8 mouse cellular contexts compared by ENCODE assay signal in the genomic region with DNA sequence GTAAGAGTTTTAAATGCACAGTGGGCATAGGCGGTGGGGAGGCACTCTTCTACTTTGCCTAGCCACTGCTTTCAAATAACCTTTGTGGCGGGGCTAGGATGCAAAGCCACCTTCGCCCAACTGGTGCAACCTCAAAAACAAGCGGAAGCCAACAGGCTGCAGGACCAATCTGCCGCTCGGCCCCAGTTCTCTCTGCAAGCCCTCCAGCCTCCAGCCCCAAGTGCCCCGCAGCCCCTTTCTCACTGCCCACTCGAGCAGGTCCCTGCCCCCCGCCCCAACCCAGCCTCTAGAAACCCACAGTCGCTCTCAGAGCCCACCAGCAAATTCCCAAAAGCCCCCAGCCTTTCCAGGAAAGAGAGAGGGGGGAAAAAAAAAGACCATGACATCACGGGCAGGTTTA.
DNase-seq lines count a peak whose midpoint lies in the region; ATAC-seq lines count a peak whose summit lies in the region.

No protein-coding gene starts in this region.

- under 1% methylated on average over 11 of the region's 11 CpGs for WGBS in forebrain, embryonic 12.5 days
- WGBS in intestine, embryonic 14.5 days: 2% methylated on average over 11 of the region's 11 CpGs
- 2% methylated on average over 11 of the region's 11 CpGs for WGBS in liver, embryonic 16.5 days (ENCODE audit: insufficient replicate concordance)
- WGBS in neural tube, embryonic 15.5 days: 2% methylated on average over 11 of the region's 11 CpGs

- no peaks in the 10 kb centered on the region for H3K27me3 ChIP-seq in forebrain, embryonic 12.5 days
- H3K27me3 ChIP-seq in intestine, embryonic 14.5 days (replicated peaks; ENCODE audit: control insufficient read depth, insufficient read depth, low read length): no peaks in the 10 kb centered on the region
- no peaks in the 10 kb centered on the region for H3K27me3 ChIP-seq in liver, embryonic 16.5 days (ENCODE audit: control insufficient read depth, insufficient read depth, low read depth, low read length)
- H3K27me3 ChIP-seq in neural tube, embryonic 15.5 days (replicated peaks): no peaks in the 10 kb centered on the region

- intact Hi-C loops in left cerebral cortex, postnatal 4 days (cut with DNase I): loop anchor here (2.0 kb wide), 1 partner anchor 90 kb away; a partner anchor contains a TSS

- H3K27ac ChIP-seq in forebrain, embryonic 12.5 days: peak overlapping the region; percentile 99
- peak overlapping the region; percentile 98 for H3K27ac ChIP-seq in intestine, embryonic 14.5 days (ENCODE audit: low read depth)
- H3K27ac ChIP-seq in liver, embryonic 16.5 days (ENCODE audit: low read length): peak overlapping the region; percentile 79
- H3K27ac ChIP-seq in neural tube, embryonic 15.5 days (replicated peaks): peak overlapping the region; percentile 96

- no peaks in the 10 kb centered on the region for H3K9me3 ChIP-seq in forebrain, embryonic 12.5 days
- no peaks in the 10 kb centered on the region for H3K9me3 ChIP-seq in intestine, embryonic 14.5 days (ENCODE audit: control insufficient read depth, low read length)
- no peaks in the 10 kb centered on the region for H3K9me3 ChIP-seq in liver, embryonic 16.5 days (replicated peaks; ENCODE audit: control insufficient read depth, low read length)
- H3K9me3 ChIP-seq in neural tube, embryonic 15.5 days (replicated peaks): no peaks in the 10 kb centered on the region

- peak; percentile 33 for DNase-seq in left cerebral cortex, postnatal 4 days
- no peak for DNase-seq in left cerebral cortex, adult 11 months (ENCODE audit: low spot score)
- DNase-seq in adrenal gland, postnatal 25 days: peak; percentile 34
- no peak for DNase-seq in intestine, embryonic 14.5 days (ENCODE audit: low spot score)
- no peak for DNase-seq in frontal cortex, postnatal 14 days (ENCODE audit: low spot score in 2 of 2)

- peaks cover 59% of the 10 kb centered on the region for H3K4me1 ChIP-seq in forebrain, embryonic 12.5 days
- peaks cover 36% of the 10 kb centered on the region for H3K4me1 ChIP-seq in intestine, embryonic 14.5 days (replicated peaks; ENCODE audit: control insufficient read depth, insufficient read depth, low read length)
- peaks cover 22% of the 10 kb centered on the region for H3K4me1 ChIP-seq in liver, embryonic 16.5 days (ENCODE audit: control insufficient read depth, low read depth, low read length)
- peaks cover 60% of the 10 kb centered on the region for H3K4me1 ChIP-seq in neural tube, embryonic 15.5 days

- no peaks in the 10 kb centered on the region for H3K36me3 ChIP-seq in forebrain, embryonic 12.5 days (replicated peaks)
- no peaks in the 10 kb centered on the region for H3K36me3 ChIP-seq in intestine, embryonic 14.5 days (ENCODE audit: control insufficient read depth, insufficient read depth, low read length)
- H3K36me3 ChIP-seq in liver, embryonic 16.5 days (ENCODE audit: control insufficient read depth, insufficient read depth): no peaks in the 10 kb centered on the region
- H3K36me3 ChIP-seq in neural tube, embryonic 15.5 days: no peaks in the 10 kb centered on the region

- ATAC-seq in forebrain, embryonic 12.5 days (ENCODE audit: low FRiP score): peak; percentile 42
- ATAC-seq in intestine, embryonic 14.5 days (replicated peaks; ENCODE audit: low FRiP score, low TSS enrichment, low read depth): peak; percentile 38
- ATAC-seq in liver, embryonic 16.5 days (ENCODE audit: low read depth): peak; percentile 23; the same call in 1 of the 2 replicates
- ATAC-seq in neural tube, embryonic 15.5 days (ENCODE audit: low FRiP score): peak; percentile 42

- peak overlapping the region; percentile 72 for H3K4me2 ChIP-seq in forebrain, embryonic 12.5 days
- peak overlapping the region; percentile 76 for H3K4me2 ChIP-seq in intestine, embryonic 14.5 days (ENCODE audit: low read length)
- peak overlapping the region; percentile 85 for H3K4me2 ChIP-seq in liver, embryonic 16.5 days (ENCODE audit: low read depth, low read length)
- H3K4me2 ChIP-seq in neural tube, embryonic 15.5 days: peak overlapping the region; percentile 82

- H3K4me3 ChIP-seq in forebrain, embryonic 12.5 days (replicated peaks): peak overlapping the region; percentile 36
- peak overlapping the region; percentile 36 for H3K4me3 ChIP-seq in intestine, embryonic 14.5 days (ENCODE audit: low read depth, low read length)
- peak overlapping the region; percentile 65 for H3K4me3 ChIP-seq in liver, embryonic 16.5 days (ENCODE audit: low read depth, low read length)
- peak overlapping the region; percentile 42 for H3K4me3 ChIP-seq in neural tube, embryonic 15.5 days (replicated peaks)

- H3K9ac ChIP-seq in forebrain, embryonic 12.5 days: peak overlapping the region; percentile 58
- peak overlapping the region; percentile 55 for H3K9ac ChIP-seq in intestine, embryonic 14.5 days (ENCODE audit: low read length)
- H3K9ac ChIP-seq in liver, embryonic 16.5 days (ENCODE audit: low read depth, low read length): peak overlapping the region; percentile 72
- H3K9ac ChIP-seq in neural tube, embryonic 15.5 days (replicated peaks): peak overlapping the region; percentile 42

Comparison
In these comparisons a context has a peak if more than half of its experiments do, and no peak if none do; other contexts are left out.
1. DNase-seq: peak in left cerebral cortex, postnatal 4 days (single experiment) and adrenal gland, postnatal 25 days (single experiment); none in left cerebral cortex, adult 11 months (single experiment), intestine, embryonic 14.5 days (single experiment) and frontal cortex, postnatal 14 days (0 of 2).
2. Peak in every context shown above with its lines, with median percentiles within 50 percentile points of each other: ATAC-seq, H3K27ac ChIP-seq, H3K4me2 ChIP-seq, H3K4me3 ChIP-seq and H3K9ac ChIP-seq.